Mouse (Mus musculus): Measurements from ENCODE around the gene Vti1a. TPM values are rescaled to one million over a fixed set of nuclear protein-coding genes. Genes with fewer than 3 reads are reported as not detected.

The Vti1a gene
- polyA plus RNA-seq, 1 experiment from 2014 or later = 19.4 TPM

- Histone ChIP-seq H3K4me2 (replicated peaks; ENCODE audit: low read depth) (no peak overlapping the region), H3K9ac (ENCODE audit: low read length) (no peak overlapping the region), H3K36me3 (ENCODE audit: control insufficient read depth, insufficient read depth, low read length) (no peaks in the 10 kb centered on the region), H3K4me1 (replicated peaks; ENCODE audit: control insufficient read depth, insufficient read depth) (no peaks in the 10 kb centered on the region), H3K9me3 (ENCODE audit: control insufficient read depth, low read length) (no peaks in the 10 kb centered on the region), H3K27ac (replicated peaks) (no peak overlapping the region), H3K4me3 (ENCODE audit: low read depth, low read length) (no peak overlapping the region), H3K27me3 (ENCODE audit: control insufficient read depth, insufficient read depth, low read length) (no peaks in the 10 kb centered on the region)
- TF ChIP-seq CTCF (IDR thresholded peaks at IDR 0.05; ENCODE audit: low read depth) (no peak), EP300 (optimal IDR thresholded peaks at IDR 0.05) (no peak)
- ATAC-seq (ENCODE audit: low FRiP score, low TSS enrichment) (no peak), DNase-seq (ENCODE audit: low spot score) (no peak)
- WGBS = 88% methylated on average over 9 of the region's 9 CpGs
These were observed 227.1 kb downstream of the Vti1a start for GRCm38 (mm10) chr19:55543188-55543587.

GRCm38 (mm10) chr19:55544498-55544897, 228.4 kb downstream of the Vti1a start:
- H3K4me3 ChIP-seq (ENCODE audit: low read depth, low read length) = no peak overlapping the region
- DNase-seq (ENCODE audit: low spot score) = no peak
- no peaks in the 10 kb centered on the region for H3K36me3 ChIP-seq (ENCODE audit: control insufficient read depth, insufficient read depth, low read length)
- no peak overlapping the region for H3K4me2 ChIP-seq (replicated peaks; ENCODE audit: low read depth)
- no peak for TF ChIP-seq CTCF (IDR thresholded peaks at IDR 0.05; ENCODE audit: low read depth)
- no peak for TF ChIP-seq EP300 (optimal IDR thresholded peaks at IDR 0.05)
- no peaks in the 10 kb centered on the region for H3K4me1 ChIP-seq (replicated peaks; ENCODE audit: control insufficient read depth, insufficient read depth)
- no peak overlapping the region for H3K9ac ChIP-seq (ENCODE audit: low read length)
- H3K27ac ChIP-seq (replicated peaks) = no peak overlapping the region
- ATAC-seq (ENCODE audit: low FRiP score, low TSS enrichment) = no peak
- WGBS = 50% methylated on average over 5 of the region's 5 CpGs
- H3K27me3 ChIP-seq (ENCODE audit: control insufficient read depth, insufficient read depth, low read length) = no peaks in the 10 kb centered on the region
- no peaks in the 10 kb centered on the region for H3K9me3 ChIP-seq (ENCODE audit: control insufficient read depth, low read length)

- peak; percentile 90 for DNase-seq (ENCODE audit: low spot score)
- WGBS = 38% methylated on average over 9 of the region's 9 CpGs
- Histone ChIP-seq H3K27me3 (ENCODE audit: control insufficient read depth, insufficient read depth, low read length) (no peaks in the 10 kb centered on the region), H3K4me3 (ENCODE audit: low read depth, low read length) (no peak overlapping the region), H3K9me3 (ENCODE audit: control insufficient read depth, low read length) (no peaks in the 10 kb centered on the region), H3K27ac (replicated peaks) (no peak overlapping the region), H3K9ac (ENCODE audit: low read length) (no peak overlapping the region), H3K36me3 (ENCODE audit: control insufficient read depth, insufficient read depth, low read length) (no peaks in the 10 kb centered on the region), H3K4me2 (replicated peaks; ENCODE audit: low read depth) (no peak overlapping the region), H3K4me1 (replicated peaks; ENCODE audit: control insufficient read depth, insufficient read depth) (no peaks in the 10 kb centered on the region)
- peak; percentile 94 for TF ChIP-seq CTCF (IDR thresholded peaks at IDR 0.05; ENCODE audit: low read depth)
- TF ChIP-seq EP300 (optimal IDR thresholded peaks at IDR 0.05) = no peak
- ATAC-seq (ENCODE audit: low FRiP score, low TSS enrichment) = peak; percentile 82
These were observed 229.4 kb downstream of the Vti1a start for GRCm38 (mm10) chr19:55545529-55545928.

GRCm38 (mm10) chr19:55546009-55546528, 230.0 kb downstream of the Vti1a start:
- no peaks in the 10 kb centered on the region for H3K27me3 ChIP-seq (ENCODE audit: control insufficient read depth, insufficient read depth, low read length)
- no peaks in the 10 kb centered on the region for H3K36me3 ChIP-seq (ENCODE audit: control insufficient read depth, insufficient read depth, low read length)
- no peak overlapping the region for H3K4me3 ChIP-seq (ENCODE audit: low read depth, low read length)
- no peaks in the 10 kb centered on the region for H3K9me3 ChIP-seq (ENCODE audit: control insufficient read depth, low read length)
- ATAC-seq (ENCODE audit: low FRiP score, low TSS enrichment) = no peak
- no peak overlapping the region for H3K27ac ChIP-seq (replicated peaks)
- no peak for TF ChIP-seq CTCF (IDR thresholded peaks at IDR 0.05; ENCODE audit: low read depth)
- no peak for TF ChIP-seq EP300 (optimal IDR thresholded peaks at IDR 0.05)
- no peak for DNase-seq (ENCODE audit: low spot score)
- H3K9ac ChIP-seq (ENCODE audit: low read length) = no peak overlapping the region
- no peak overlapping the region for H3K4me2 ChIP-seq (replicated peaks; ENCODE audit: low read depth)
- WGBS = 74% methylated on average over 13 of the region's 13 CpGs
- no peaks in the 10 kb centered on the region for H3K4me1 ChIP-seq (replicated peaks; ENCODE audit: control insufficient read depth, insufficient read depth)

- Histone ChIP-seq H3K9me3 (ENCODE audit: control insufficient read depth, low read length) (no peaks in the 10 kb centered on the region), H3K9ac (ENCODE audit: low read length) (no peak overlapping the region), H3K4me1 (replicated peaks; ENCODE audit: control insufficient read depth, insufficient read depth) (no peaks in the 10 kb centered on the region), H3K27me3 (ENCODE audit: control insufficient read depth, insufficient read depth, low read length) (no peaks in the 10 kb centered on the region), H3K36me3 (ENCODE audit: control insufficient read depth, insufficient read depth, low read length) (no peaks in the 10 kb centered on the region), H3K4me2 (replicated peaks; ENCODE audit: low read depth) (no peak overlapping the region), H3K4me3 (ENCODE audit: low read depth, low read length) (no peak overlapping the region), H3K27ac (replicated peaks) (no peak overlapping the region)
- DNase-seq (ENCODE audit: low spot score) (no peak), ATAC-seq (ENCODE audit: low FRiP score, low TSS enrichment) (peak; percentile 36; the same call in 1 of the 2 replicates)
- TF ChIP-seq CTCF (IDR thresholded peaks at IDR 0.05; ENCODE audit: low read depth) = no peak
- TF ChIP-seq EP300 (optimal IDR thresholded peaks at IDR 0.05) = no peak
- WGBS = 93% methylated on average over 10 of the region's 10 CpGs
These were observed 232.1 kb downstream of the Vti1a start for GRCm38 (mm10) chr19:55548206-55548605.

- Histone ChIP-seq H3K4me1 (replicated peaks; ENCODE audit: control insufficient read depth, insufficient read depth) (no peaks in the 10 kb centered on the region), H3K27me3 (ENCODE audit: control insufficient read depth, insufficient read depth, low read length) (no peaks in the 10 kb centered on the region), H3K36me3 (ENCODE audit: control insufficient read depth, insufficient read depth, low read length) (no peaks in the 10 kb centered on the region), H3K4me2 (replicated peaks; ENCODE audit: low read depth) (no peak overlapping the region), H3K27ac (replicated peaks) (no peak overlapping the region), H3K9ac (ENCODE audit: low read length) (no peak overlapping the region), H3K4me3 (ENCODE audit: low read depth, low read length) (no peak overlapping the region), H3K9me3 (ENCODE audit: control insufficient read depth, low read length) (no peaks in the 10 kb centered on the region)
- no peak for DNase-seq (ENCODE audit: low spot score)
- no peak for TF ChIP-seq EP300 (optimal IDR thresholded peaks at IDR 0.05)
- no peak for TF ChIP-seq CTCF (IDR thresholded peaks at IDR 0.05; ENCODE audit: low read depth)
- ATAC-seq (ENCODE audit: low FRiP score, low TSS enrichment) = peak; percentile 40; the same call in 1 of the 2 replicates
- WGBS = 71% methylated on average over 10 of the region's 10 CpGs
These were observed 232.6 kb downstream of the Vti1a start for GRCm38 (mm10) chr19:55548656-55549055.

Data from stomach, postnatal 0 days (tissue).